Mouse (Mus musculus): ENCODE measurements at regions not wholly inside any gene's neighbourhood (a gene's known extent, or its start where the extent isn't known, plus 50 kb on each side); places are given as distances from the start of the nearest gene placed in this dataset.

- Histone ChIP-seq H3K36me3 (no peaks in the 10 kb centered on the region), H3K4me1 (replicated peaks) (no peaks in the 10 kb centered on the region), H3K9me3 (no peaks in the 10 kb centered on the region), H3K27me3 (ENCODE audit: insufficient read depth, poor library complexity, severe bottlenecking) (no peaks in the 10 kb centered on the region), H3K27ac (no peak overlapping the region), H3K4me3 (no peak overlapping the region)
- 85% methylated on average over 3 of the region's 3 CpGs for WGBS
- DNase-seq (ENCODE audit: low spot score) = no peak
Observed at GRCm38 (mm10) chr11:109060527-109060908, 83.7 kb downstream of the E030025P04Rik start.

GRCm38 (mm10) chr11:109059863-109060526 lies 84.2 kb downstream of the E030025P04Rik start:
- Histone ChIP-seq H3K9me3 (no peaks in the 10 kb centered on the region), H3K27me3 (ENCODE audit: insufficient read depth, poor library complexity, severe bottlenecking) (no peaks in the 10 kb centered on the region), H3K36me3 (no peaks in the 10 kb centered on the region), H3K4me1 (replicated peaks) (no peaks in the 10 kb centered on the region), H3K4me3 (no peak overlapping the region), H3K27ac (no peak overlapping the region)
- DNase-seq (ENCODE audit: low spot score) = no peak
- 91% methylated on average over 12 of the region's 12 CpGs for WGBS

DNA sequence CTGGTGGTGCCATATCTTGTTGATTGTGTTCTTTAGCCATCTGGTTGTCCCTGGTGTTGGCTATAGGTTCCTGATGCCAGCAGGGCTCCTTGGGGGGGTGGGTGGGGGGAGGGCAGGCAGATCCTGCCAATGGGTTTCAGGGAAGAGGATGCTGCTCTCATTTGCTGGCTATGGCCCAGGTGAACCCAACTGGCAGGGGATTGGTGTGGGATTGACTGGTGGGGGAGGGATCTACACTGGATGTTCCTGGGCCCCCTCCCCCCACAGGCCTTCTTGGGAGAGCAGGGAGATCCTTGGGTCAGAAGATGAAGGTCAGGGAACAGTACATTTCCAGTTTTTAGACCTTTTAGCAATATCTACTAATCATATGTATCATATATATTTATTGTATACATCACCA lies 86.1 kb downstream of the E030025P04Rik start:
- DNase-seq (ENCODE audit: low spot score) = no peak
- no peak overlapping the region for H3K27ac ChIP-seq
- H3K4me3 ChIP-seq = no peak overlapping the region
- H3K4me1 ChIP-seq (replicated peaks) = no peaks in the 10 kb centered on the region
- no peaks in the 10 kb centered on the region for H3K36me3 ChIP-seq
- H3K27me3 ChIP-seq (ENCODE audit: insufficient read depth, poor library complexity, severe bottlenecking) = no peaks in the 10 kb centered on the region
- H3K9me3 ChIP-seq = no peaks in the 10 kb centered on the region

- no peak overlapping the region for H3K27ac ChIP-seq
- H3K9me3 ChIP-seq = no peaks in the 10 kb centered on the region
- H3K36me3 ChIP-seq = no peaks in the 10 kb centered on the region
- no peak overlapping the region for H3K4me3 ChIP-seq
- 79% methylated on average over 10 of the region's 10 CpGs for WGBS
- no peaks in the 10 kb centered on the region for H3K4me1 ChIP-seq (replicated peaks)
- peak; percentile 1 for DNase-seq (ENCODE audit: low spot score)
- H3K27me3 ChIP-seq (ENCODE audit: insufficient read depth, poor library complexity, severe bottlenecking) = no peaks in the 10 kb centered on the region; the same call in 1 of the 2 replicates
Observed at GRCm38 (mm10) chr11:109048257-109049101, 95.7 kb downstream of the E030025P04Rik start.

- H3K4me1 ChIP-seq (replicated peaks) = no peaks in the 10 kb centered on the region
- DNase-seq (ENCODE audit: low spot score) = peak; percentile 1
- no peaks in the 10 kb centered on the region for H3K36me3 ChIP-seq
- WGBS = 88% methylated on average over 4 of the region's 4 CpGs
- H3K27me3 ChIP-seq (ENCODE audit: insufficient read depth, poor library complexity, severe bottlenecking) = no peaks in the 10 kb centered on the region; the same call in 1 of the 2 replicates
- no peaks in the 10 kb centered on the region for H3K9me3 ChIP-seq
- no peak overlapping the region for H3K4me3 ChIP-seq
- no peak overlapping the region for H3K27ac ChIP-seq
Observed at GRCm38 (mm10) chr11:109047483-109048110, 96.6 kb downstream of the E030025P04Rik start.

DNA sequence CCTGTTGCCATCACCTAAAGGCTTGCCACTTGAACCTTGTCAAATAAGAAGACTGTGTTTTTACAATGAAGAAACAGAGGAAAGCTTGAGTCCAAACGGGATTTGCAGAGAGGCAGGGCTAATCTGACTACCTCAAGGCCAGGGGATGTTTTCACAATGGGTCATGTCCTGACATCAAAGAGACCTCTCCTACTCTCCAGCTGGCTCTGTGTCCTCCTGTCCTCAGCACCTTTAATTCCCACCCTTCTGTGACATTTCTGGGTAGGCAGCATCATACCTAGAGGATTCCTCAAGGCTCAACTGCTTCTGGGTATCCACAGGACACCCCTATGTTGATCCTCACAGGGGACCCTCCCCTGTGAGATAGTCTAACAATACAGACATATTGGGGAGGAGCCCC lies 97.7 kb downstream of the E030025P04Rik start:
- 52% methylated on average over 1 of the region's 1 CpGs for WGBS
- Histone ChIP-seq H3K36me3 (no peaks in the 10 kb centered on the region), H3K27ac (no peak overlapping the region), H3K9me3 (no peaks in the 10 kb centered on the region), H3K4me1 (replicated peaks) (peaks cover 3% of the 10 kb centered on the region; the same call in 1 of the 2 replicates), H3K4me3 (no peak overlapping the region), H3K27me3 (ENCODE audit: insufficient read depth, poor library complexity, severe bottlenecking) (no peaks in the 10 kb centered on the region; the same call in 1 of the 2 replicates)
- DNase-seq (ENCODE audit: low spot score) = peak; percentile 0

DNA sequence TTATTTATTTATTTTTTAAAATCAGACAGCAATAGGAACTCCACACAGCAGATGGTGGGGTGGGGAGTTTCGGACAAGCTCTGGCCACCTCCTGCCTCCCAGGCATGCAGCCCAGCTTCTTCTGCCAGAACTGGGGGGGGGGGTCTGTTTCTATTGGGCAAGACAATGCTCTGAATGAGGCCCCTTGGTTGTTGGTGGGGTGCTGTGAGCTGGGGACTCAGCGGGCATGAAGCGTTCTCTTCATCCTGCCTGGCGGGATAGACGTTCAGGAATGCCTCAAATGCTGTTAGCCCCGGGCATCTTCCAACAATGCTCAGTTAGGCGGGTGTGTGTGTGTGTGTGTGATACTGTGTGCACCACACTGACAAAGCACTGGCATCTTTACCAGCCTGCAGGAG lies 103.7 kb downstream of the E030025P04Rik start:
- no peak overlapping the region for H3K4me3 ChIP-seq
- H3K27me3 ChIP-seq (ENCODE audit: insufficient read depth, poor library complexity, severe bottlenecking) = 0 out of 2 replicates have a peak, but pooled peaks cover 3% of the 10 kb centered on the region
- no peaks in the 10 kb centered on the region for H3K9me3 ChIP-seq
- 50% methylated on average over 7 of the region's 7 CpGs for WGBS
- peak; percentile 25 for DNase-seq (ENCODE audit: low spot score)
- peaks cover 27% of the 10 kb centered on the region for H3K4me1 ChIP-seq (replicated peaks)
- peak overlapping the region; percentile 69 for H3K27ac ChIP-seq
- no peaks in the 10 kb centered on the region for H3K36me3 ChIP-seq

DNA sequence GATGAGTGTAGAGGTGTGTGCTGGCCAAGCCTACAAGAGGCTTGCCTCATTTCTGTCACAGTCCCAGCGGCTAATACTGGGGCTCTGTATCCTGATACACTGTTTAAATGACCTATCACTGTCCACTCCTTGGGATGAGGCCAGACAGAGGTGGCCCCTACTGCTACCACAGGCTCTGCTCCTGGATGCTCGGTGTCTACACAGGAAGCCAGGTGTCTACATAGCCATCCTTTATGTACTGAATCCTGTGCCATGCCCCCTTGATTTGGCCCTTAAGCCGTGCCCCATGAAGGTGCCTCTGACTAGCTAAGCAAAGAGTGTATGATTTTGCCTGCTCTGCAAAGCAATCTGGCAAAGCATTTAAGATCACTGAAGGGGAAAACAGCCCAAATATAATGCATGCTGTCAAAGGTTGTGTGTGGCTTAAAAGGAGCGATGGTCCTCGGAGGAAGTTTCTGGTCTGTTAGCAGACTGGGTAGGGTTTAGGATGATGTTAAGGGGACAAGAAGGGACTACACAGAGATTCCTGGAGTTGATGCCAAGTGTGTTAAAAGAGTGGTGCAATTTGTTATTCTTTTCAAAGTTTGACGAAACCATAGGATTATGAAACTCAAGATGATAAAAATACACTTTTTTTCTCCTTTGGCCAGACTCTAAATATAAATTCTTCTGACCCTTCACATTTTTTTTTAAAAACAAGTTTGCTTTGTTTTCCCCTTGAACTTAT lies 104.2 kb downstream of the E030025P04Rik start:
- no peak overlapping the region for H3K4me3 ChIP-seq
- 0 out of 2 replicates have a peak, but pooled peaks cover 3% of the 10 kb centered on the region for H3K27me3 ChIP-seq (ENCODE audit: insufficient read depth, poor library complexity, severe bottlenecking)
- peaks cover 27% of the 10 kb centered on the region for H3K4me1 ChIP-seq (replicated peaks)
- H3K9me3 ChIP-seq = no peaks in the 10 kb centered on the region
- peak overlapping the region; percentile 54; the same call in 1 of the 2 replicates for H3K27ac ChIP-seq
- 68% methylated on average over 6 of the region's 6 CpGs for WGBS
- no peaks in the 10 kb centered on the region for H3K36me3 ChIP-seq
- no peak for DNase-seq (ENCODE audit: low spot score)

DNA sequence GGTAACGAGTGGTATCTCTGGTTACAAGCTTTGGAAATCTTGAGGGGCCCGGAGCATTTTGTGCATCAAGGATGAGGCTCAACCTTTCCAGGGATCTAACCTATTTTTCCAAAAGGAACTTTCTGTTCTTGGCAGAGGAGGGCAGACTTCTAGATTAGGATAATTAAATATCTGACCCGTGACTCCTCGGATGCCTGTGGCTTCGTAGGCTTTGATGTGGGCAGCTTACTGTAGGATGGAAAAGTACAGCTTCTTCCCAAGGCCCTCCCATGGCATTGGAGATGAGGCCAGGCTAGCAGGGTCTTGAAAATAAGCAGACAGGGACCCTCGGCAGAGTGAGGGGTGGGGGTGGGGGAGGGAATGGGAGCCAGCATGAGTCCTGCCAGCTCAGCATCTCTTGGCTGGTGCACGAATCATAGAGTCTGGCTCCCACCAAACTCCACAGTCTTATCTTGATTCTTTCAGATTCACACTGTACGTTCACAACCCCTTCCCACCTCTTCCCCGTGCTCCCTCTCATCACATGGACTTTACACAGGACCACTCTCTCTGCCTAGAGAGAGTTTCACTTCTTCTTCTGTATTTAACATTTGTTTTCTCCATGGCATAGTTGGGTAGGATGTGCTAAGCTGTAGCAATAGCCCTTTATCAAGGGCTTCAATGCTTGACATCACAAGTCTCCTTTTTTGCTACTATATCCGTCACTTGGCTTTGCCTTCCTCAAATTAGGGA lies 104.9 kb downstream of the E030025P04Rik start:
- Histone ChIP-seq H3K36me3 (no peaks in the 10 kb centered on the region), H3K27ac (0 out of 2 replicates have a peak overlapping the region, but pooled peaks have one; percentile 54), H3K9me3 (no peaks in the 10 kb centered on the region), H3K4me1 (replicated peaks) (peaks cover 27% of the 10 kb centered on the region), H3K4me3 (no peak overlapping the region), H3K27me3 (ENCODE audit: insufficient read depth, poor library complexity, severe bottlenecking) (0 out of 2 replicates have a peak, but pooled peaks cover 3% of the 10 kb centered on the region)
- no peak for DNase-seq (ENCODE audit: low spot score)
- 81% methylated on average over 10 of the region's 10 CpGs for WGBS

- DNase-seq (ENCODE audit: low spot score) = peak; percentile 1
- no peaks in the 10 kb centered on the region for H3K36me3 ChIP-seq
- 86% methylated on average over 7 of the region's 7 CpGs for WGBS
- H3K9me3 ChIP-seq = no peaks in the 10 kb centered on the region
- H3K4me3 ChIP-seq = no peak overlapping the region
- peaks cover 36% of the 10 kb centered on the region for H3K4me1 ChIP-seq (replicated peaks)
- peaks cover 3% of the 10 kb centered on the region; the same call in 1 of the 2 replicates for H3K27me3 ChIP-seq (ENCODE audit: insufficient read depth, poor library complexity, severe bottlenecking)
- H3K27ac ChIP-seq = no peak overlapping the region
Observed at GRCm38 (mm10) chr11:109038136-109038535, 106.0 kb downstream of the E030025P04Rik start.

DNA sequence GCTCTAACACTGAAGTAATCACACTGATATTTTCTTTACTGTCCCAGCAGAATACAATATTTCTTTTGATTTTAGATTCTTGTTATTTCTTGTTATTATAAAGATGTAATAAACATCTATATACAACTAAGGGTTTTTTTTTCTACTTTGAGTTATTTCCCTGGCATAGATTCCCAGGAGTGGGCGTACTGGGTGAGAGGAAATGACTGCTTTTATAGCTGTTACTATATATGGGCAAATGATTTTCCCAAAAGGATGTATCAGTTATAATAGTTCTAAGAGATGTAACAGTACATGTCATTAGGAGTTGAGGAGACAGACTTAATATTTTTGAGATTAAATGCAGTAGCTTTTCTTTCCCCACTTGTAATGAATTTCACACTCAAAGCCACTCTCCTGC lies 109.6 kb downstream of the E030025P04Rik start:
- WGBS = 94% methylated on average over 1 of the region's 1 CpGs
- no peak for DNase-seq (ENCODE audit: low spot score)
- peaks cover 6% of the 10 kb centered on the region; the same call in 1 of the 2 replicates for H3K27me3 ChIP-seq (ENCODE audit: insufficient read depth, poor library complexity, severe bottlenecking)

DNA sequence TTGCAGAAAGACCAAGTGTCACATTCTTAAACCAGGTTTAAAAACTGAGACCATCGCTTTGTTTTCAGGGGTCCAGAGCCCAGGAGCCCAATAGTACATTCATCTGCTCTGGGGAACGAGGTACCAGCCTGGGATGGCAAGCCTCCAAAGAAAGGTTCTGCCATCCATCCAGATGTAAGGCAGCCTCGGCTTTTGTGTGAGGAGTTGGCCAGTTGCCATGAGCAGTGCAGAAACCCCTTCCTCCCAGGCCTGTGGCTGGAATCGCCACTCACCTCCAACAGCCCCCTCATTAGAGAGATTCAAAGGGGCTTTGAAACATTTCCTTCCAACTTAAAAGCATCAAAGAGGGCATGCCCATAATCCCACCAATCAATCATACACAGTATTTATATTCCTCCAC lies 110.1 kb downstream of the E030025P04Rik start:
- Histone ChIP-seq H3K27me3 (ENCODE audit: insufficient read depth, poor library complexity, severe bottlenecking) (peaks cover 6% of the 10 kb centered on the region; the same call in 1 of the 2 replicates), H3K36me3 (no peaks in the 10 kb centered on the region), H3K27ac (peak overlapping the region; percentile 75), H3K4me1 (replicated peaks) (peaks cover 43% of the 10 kb centered on the region), H3K9me3 (no peaks in the 10 kb centered on the region), H3K4me3 (no peak overlapping the region)
- WGBS = 87% methylated on average over 4 of the region's 4 CpGs
- DNase-seq (ENCODE audit: low spot score) = no peak

More for the DNA sequence above, 109.6 kb downstream of the E030025P04Rik start:
- H3K36me3 ChIP-seq = no peaks in the 10 kb centered on the region
- peaks cover 44% of the 10 kb centered on the region for H3K4me1 ChIP-seq (replicated peaks)
- no peak overlapping the region for H3K4me3 ChIP-seq
- no peaks in the 10 kb centered on the region for H3K9me3 ChIP-seq
- no peak overlapping the region for H3K27ac ChIP-seq
